Mouse (Mus musculus): ENCODE measurements at regions not wholly inside any gene's neighbourhood (a gene's known extent, or its start where the extent isn't known, plus 50 kb on each side); places are given as distances from the start of the nearest gene placed in this dataset.

- DNase-seq (ENCODE audit: low spot score in 2 of 2), result no peak
Measured at GRCm38 (mm10) chr1:72046072-72046471, 166.0 kb downstream of the Mreg start.

- DNase-seq (ENCODE audit: low spot score in 2 of 2), result no peak
Measured at GRCm38 (mm10) chr1:72038518-72038917, 173.6 kb downstream of the Mreg start.

GRCm38 (mm10) chr1:72036600-72036999 is 175.5 kb downstream of the Mreg start:
- no peak for DNase-seq (ENCODE audit: low spot score in 2 of 2)

GRCm38 (mm10) chr1:72036141-72036540 is 176.0 kb downstream of the Mreg start:
- no peak for DNase-seq (ENCODE audit: low spot score in 2 of 2)

- no peak for DNase-seq (ENCODE audit: low spot score in 2 of 2)
Measured at GRCm38 (mm10) chr1:72033941-72034340, 178.2 kb downstream of the Mreg start.

GRCm38 (mm10) chr1:72032214-72032613 is 179.9 kb downstream of the Mreg start:
- DNase-seq (ENCODE audit: low spot score in 2 of 2), result no peak

GRCm38 (mm10) chr1:72030763-72031405 is 181.2 kb downstream of the Mreg start:
- DNase-seq (ENCODE audit: low spot score in 2 of 2), result no peak

- no peak for DNase-seq (ENCODE audit: low spot score in 2 of 2)
Measured at GRCm38 (mm10) chr1:72029625-72030024, 182.5 kb downstream of the Mreg start.

GRCm38 (mm10) chr1:72026861-72027260 is 185.2 kb downstream of the Mreg start:
- no peak for DNase-seq (ENCODE audit: low spot score in 2 of 2)

GRCm38 (mm10) chr1:72022631-72023030 is 189.5 kb downstream of the Mreg start:
- DNase-seq (ENCODE audit: low spot score in 2 of 2), result no peak

- no peak for DNase-seq (ENCODE audit: low spot score in 2 of 2)
Measured at GRCm38 (mm10) chr1:72018479-72019222, 193.5 kb downstream of the Mreg start.

- DNase-seq (ENCODE audit: low spot score in 2 of 2), result no peak
Measured at GRCm38 (mm10) chr1:72017814-72018478, 194.2 kb downstream of the Mreg start.

GRCm38 (mm10) chr1:72015471-72015870 is 196.6 kb downstream of the Mreg start:
- DNase-seq (ENCODE audit: low spot score in 2 of 2), result no peak

GRCm38 (mm10) chr1:72014580-72014979 is 197.5 kb downstream of the Mreg start:
- no peak for DNase-seq (ENCODE audit: low spot score in 2 of 2)

- DNase-seq (ENCODE audit: low spot score in 2 of 2), result no peak
Measured at GRCm38 (mm10) chr1:72013863-72014262, 198.2 kb downstream of the Mreg start.

- no peak for DNase-seq (ENCODE audit: low spot score in 2 of 2)
Measured at GRCm38 (mm10) chr1:72012710-72013109, 199.4 kb downstream of the Mreg start.

- DNase-seq (ENCODE audit: low spot score in 2 of 2), result no peak
Measured at GRCm38 (mm10) chr1:72009270-72009928, 202.7 kb downstream of the Mreg start.

GRCm38 (mm10) chr1:72006696-72007291 is 205.3 kb downstream of the Mreg start:
- DNase-seq (ENCODE audit: low spot score in 2 of 2), result no peak

- DNase-seq (ENCODE audit: low spot score in 2 of 2), result no peak
Measured at GRCm38 (mm10) chr1:72005956-72006355, 206.2 kb downstream of the Mreg start.

- no peak for DNase-seq (ENCODE audit: low spot score in 2 of 2)
Measured at GRCm38 (mm10) chr1:72005550-72005949, 206.6 kb downstream of the Mreg start.

Measured in left cerebral cortex, adult 18-20 months (tissue).